Mouse (Mus musculus) G1E (cell line): ENCODE results near the gene Sv2b.

Experiments used
- CTCF ChIP-seq: IDR thresholded peaks from 2 replicates; pipeline ENCODE4 v1.5.1; 2012; ENCODE audit warnings: low read depth, low read length, inconsistent platforms, mixed read lengths
- GATA1 ChIP-seq: IDR thresholded peaks from 2 replicates; pipeline ENCODE4 v1.6.1; 2012; ENCODE audit warnings: borderline replicate concordance, low read length, inconsistent platforms, mixed read lengths
- GATA2 ChIP-seq: IDR thresholded peaks from 2 replicates; pipeline ENCODE4 v1.6.1; 2012; ENCODE audit warnings: low read depth, low read length, inconsistent platforms, borderline replicate concordance
- POLR2AphosphoS5 ChIP-seq: IDR thresholded peaks from 2 replicates; pipeline ENCODE4 v1.6.1; 2012; ENCODE audit warnings: low read depth, low read length, inconsistent platforms; ENCODE audit not compliant: insufficient replicate concordance
- TAL1 ChIP-seq: conservative IDR thresholded peaks from 2 replicates; pipeline ENCODE4 v1.6.1; 2012; ENCODE audit warnings: low read depth, low read length, inconsistent platforms, mixed read lengths

DNA sequence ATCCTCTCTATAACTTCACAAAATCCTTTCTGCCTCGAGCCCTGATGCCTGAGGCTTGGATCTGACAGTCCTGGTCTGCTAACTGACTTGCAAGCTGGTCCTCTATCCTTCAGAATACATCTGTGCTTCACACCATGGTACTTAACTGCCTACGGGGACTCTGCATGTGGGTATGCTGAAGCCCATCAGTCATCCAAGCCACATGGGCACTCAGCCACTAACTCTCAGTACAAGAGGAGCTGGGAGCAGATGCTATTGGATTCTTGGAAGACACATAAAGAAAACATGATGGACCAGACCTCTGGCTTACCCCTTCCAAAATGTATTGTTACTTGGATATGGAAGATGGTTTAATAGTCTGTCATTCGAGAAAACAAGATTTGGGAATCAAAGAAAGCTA lies 103.7 kb downstream of the Sv2b start:
- TF ChIP-seq GATA1 (no peak), CTCF (no peak), GATA2 (no peak), TAL1 (no peak), POLR2AphosphoS5 (no peak)
